Mouse (Mus musculus) heart, postnatal 36 days (tissue): ENCODE data around the gene Mfap4. TPM values are rescaled to one million over a fixed set of nuclear protein-coding genes. Genes with fewer than 3 reads are reported as not detected.
A peak's percentile ranks its signal among the peaks of the same experiment; 100 is the strongest.

Source experiments
- DNase-seq, 2 experiments: peaks; one replicate each; pipeline ENCODE4 v3.0.0; 2021 to 2022
- intact Hi-C: fragments of 180-260 bp; cut with DNase I; formaldehyde crosslinking; loops from one replicate; pipeline ENCODE4 v1.15.1; 2025
- total RNA-seq, 2 experiments: library from RNA; stranded (reverse); gene quantifications; 2 replicates each; pipeline ENCODE4 v1.2.3; 2021

Gene Mfap4
- 10 to 100 TPM; 32.3 to 38.4 TPM for total RNA-seq

GRCm38 (mm10) chr11:61484613-61485540 lies at the start of gene Mfap4:
TSS of gene Mfap4 (plus strand) at chr11:61485431.
- peak; percentile 31 to 62 for DNase-seq
- intact Hi-C loops = loop anchor here (5.0 kb wide), 1 partner anchor 313 kb away; no protein-coding TSS in a partner anchor

- no peak for DNase-seq
- intact Hi-C loops = no loop called here
These were observed 48.9 kb upstream of the Mfap4 start for GRCm38 (mm10) chr11:61436298-61436697.

- DNase-seq = no peak
- intact Hi-C loops = no loop called here
These were observed 46.1 kb upstream of the Mfap4 start for GRCm38 (mm10) chr11:61439170-61439569.

- intact Hi-C loops = no loop called here
- DNase-seq = no peak
These were observed 44.8 kb upstream of the Mfap4 start for GRCm38 (mm10) chr11:61440416-61440815.

GRCm38 (mm10) chr11:61441670-61442069 lies 43.6 kb upstream of the Mfap4 start:
- intact Hi-C loops = no loop called here
- DNase-seq = no peak

GRCm38 (mm10) chr11:61443807-61444206 lies 41.4 kb upstream of the Mfap4 start:
- no peak for DNase-seq
- intact Hi-C loops = no loop called here

- DNase-seq = no peak
- intact Hi-C loops = no loop called here
These were observed 37.9 kb upstream of the Mfap4 start for GRCm38 (mm10) chr11:61447296-61447695.

- intact Hi-C loops = no loop called here
- peak in 1 of 2 experiments; percentile 11 for DNase-seq
These were observed 37.2 kb upstream of the Mfap4 start for GRCm38 (mm10) chr11:61448041-61448440.

GRCm38 (mm10) chr11:61448599-61449225 lies 36.5 kb upstream of the Mfap4 start:
- intact Hi-C loops = no loop called here

GRCm38 (mm10) chr11:61449499-61450292 lies 35.5 kb upstream of the Mfap4 start:
- intact Hi-C loops = no loop called here
- no peak for DNase-seq

More at GRCm38 (mm10) chr11:61448599-61449225, 36.5 kb upstream of the Mfap4 start:
- peak; percentile 52 to 64 for DNase-seq

GRCm38 (mm10) chr11:61464071-61464470 lies 21.2 kb upstream of the Mfap4 start:
- DNase-seq = no peak
- intact Hi-C loops = no loop called here

- intact Hi-C loops = no loop called here
- no peak for DNase-seq
These were observed 19.8 kb upstream of the Mfap4 start for GRCm38 (mm10) chr11:61465422-61465821.

- intact Hi-C loops = no loop called here
- DNase-seq = no peak
These were observed 16.7 kb upstream of the Mfap4 start for GRCm38 (mm10) chr11:61468534-61468933.

- intact Hi-C loops = no loop called here
- no peak for DNase-seq
These were observed 15.8 kb upstream of the Mfap4 start for GRCm38 (mm10) chr11:61469317-61469917.

- intact Hi-C loops = no loop called here
- no peak for DNase-seq
These were observed 14.4 kb upstream of the Mfap4 start for GRCm38 (mm10) chr11:61470880-61471279.

- DNase-seq = no peak
- intact Hi-C loops = no loop called here
These were observed 11.6 kb upstream of the Mfap4 start for GRCm38 (mm10) chr11:61473630-61474029.

- intact Hi-C loops = no loop called here
- DNase-seq = no peak
These were observed 8.3 kb upstream of the Mfap4 start for GRCm38 (mm10) chr11:61476786-61477382.

GRCm38 (mm10) chr11:61477566-61478508 lies 7.4 kb upstream of the Mfap4 start:
- no peak for DNase-seq
- intact Hi-C loops = no loop called here

- DNase-seq = no peak
- intact Hi-C loops = no loop called here
These were observed 6.4 kb upstream of the Mfap4 start for GRCm38 (mm10) chr11:61478788-61479187.
